Mouse (Mus musculus): ENCODE measurements at regions not wholly inside any gene's neighbourhood (a gene's known extent, or its start where the extent isn't known, plus 50 kb on each side); places are given as distances from the start of the nearest gene placed in this dataset.
"Not testable (repeated sequence)": the region's sequence is repeated elsewhere in the genome, so short reads cannot be mapped to it uniquely, and the experiment has no call there.

DNA sequence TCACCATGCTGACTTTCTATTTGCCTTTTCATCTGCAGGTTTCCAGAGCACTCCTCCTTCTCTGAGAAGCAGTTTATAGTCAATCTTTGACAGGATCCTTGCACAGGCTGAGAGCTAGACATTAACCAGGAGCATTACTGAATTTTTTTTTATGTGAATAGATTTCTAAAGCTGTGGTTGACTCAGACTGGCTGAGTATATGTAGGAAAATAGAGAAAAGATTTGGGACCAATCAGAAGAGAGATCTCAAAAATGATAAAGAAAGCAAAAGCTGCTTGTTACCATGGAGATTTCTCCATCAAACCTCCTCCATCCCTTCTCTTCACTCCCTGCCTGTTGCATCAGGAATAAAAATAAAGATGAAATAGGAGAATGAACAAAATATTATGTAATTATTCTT lies 731.2 kb upstream of the Ndn start:
- DNase-seq = no peak

DNA sequence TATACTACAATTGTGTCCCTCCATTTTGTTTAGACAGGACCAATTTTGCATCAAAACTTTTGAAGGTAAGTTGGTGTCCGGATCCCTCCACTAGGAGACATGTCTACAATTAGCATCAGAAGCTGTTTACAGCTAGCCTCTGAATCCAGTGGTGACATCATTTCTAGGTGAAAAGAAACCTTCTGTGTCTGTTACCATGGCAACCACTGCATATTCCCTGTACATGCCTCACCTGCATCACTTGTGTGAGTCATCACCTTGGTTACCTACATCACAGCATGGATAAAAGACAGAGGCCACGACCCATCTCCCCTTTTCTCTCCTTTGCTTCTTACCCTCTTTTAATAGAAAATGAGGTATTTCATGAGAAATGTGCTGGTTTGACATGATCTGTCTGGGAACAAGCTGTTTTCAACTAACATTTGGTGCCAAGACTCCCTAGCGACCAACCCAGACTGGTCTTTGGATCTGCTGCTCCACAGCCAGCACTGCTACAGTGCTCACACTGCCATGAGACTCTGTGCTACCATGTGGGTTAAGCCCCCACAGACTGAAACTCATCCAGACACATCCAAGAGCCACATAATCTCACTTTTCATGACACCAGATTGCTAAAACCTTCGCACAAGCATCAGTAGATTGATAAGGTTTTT lies 701.4 kb upstream of the Ndn start:
- DNase-seq = no peak

DNA sequence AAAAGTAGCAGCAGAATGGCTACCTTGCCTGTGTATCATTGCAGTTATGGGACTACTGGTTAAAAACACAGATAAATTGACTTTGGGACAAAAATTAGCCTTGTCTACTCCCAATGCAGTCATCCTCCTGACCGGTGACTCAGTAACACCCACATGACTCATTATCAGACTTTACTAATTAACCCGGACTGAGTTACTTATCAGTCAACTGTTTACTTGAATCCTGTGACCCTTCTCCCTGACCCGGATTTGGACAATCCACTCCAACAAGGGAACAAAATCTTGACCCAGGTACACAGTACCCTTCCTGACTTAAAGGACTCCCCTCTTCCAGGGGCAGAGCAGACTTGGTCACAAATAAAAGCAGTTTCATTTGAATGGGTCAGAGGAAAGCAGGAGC lies 688.3 kb upstream of the Ndn start:
- peak; percentile 57 to 69 for DNase-seq

DNA sequence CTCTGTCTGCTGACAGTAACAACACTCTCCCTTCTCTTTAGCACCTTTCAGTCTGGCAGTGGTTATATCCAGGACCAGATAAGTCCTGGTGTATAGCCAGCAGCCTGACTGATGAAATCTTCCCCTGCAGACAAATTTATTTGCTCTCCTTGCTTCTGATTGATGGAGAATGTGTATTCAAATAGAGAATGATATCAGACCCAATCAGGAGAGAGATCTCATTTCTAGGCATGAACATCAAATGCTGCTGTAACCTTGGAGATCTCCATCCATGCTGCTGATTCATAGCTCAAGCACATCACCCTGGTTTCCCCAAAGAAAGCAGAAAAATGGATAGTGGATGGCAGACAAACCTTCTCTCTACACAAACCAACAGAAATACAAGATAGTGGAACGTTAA lies 663.3 kb upstream of the Ndn start:
- no peak for DNase-seq

DNA sequence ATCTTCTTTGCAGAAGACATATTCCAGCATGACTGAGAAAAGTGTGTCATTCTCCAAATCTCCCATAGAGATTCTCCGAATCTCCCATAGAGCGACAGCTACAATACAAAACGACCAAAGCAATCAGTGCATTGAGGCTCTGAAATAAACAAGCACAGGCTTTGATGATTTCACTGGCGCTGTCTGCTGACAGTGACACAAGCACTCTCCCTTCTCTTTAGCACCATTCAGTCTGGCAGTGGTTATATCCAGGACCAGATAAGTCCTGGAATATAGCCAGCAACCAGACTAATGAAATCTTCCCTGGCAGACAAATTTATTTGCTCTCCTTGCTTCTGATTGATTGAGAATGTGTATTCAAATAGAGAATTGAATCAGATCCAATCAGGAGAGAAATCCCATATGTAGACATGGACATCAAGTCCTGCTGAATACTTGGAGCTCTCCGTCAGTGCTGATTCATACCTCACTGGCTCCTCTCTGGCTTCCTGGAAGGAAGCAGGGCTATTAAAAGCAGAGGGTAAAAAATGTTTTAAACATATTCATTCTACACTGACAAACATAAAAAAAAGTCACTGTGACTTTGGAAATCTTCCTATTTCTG lies 661.2 kb upstream of the Ndn start:
- no peak for DNase-seq

DNA sequence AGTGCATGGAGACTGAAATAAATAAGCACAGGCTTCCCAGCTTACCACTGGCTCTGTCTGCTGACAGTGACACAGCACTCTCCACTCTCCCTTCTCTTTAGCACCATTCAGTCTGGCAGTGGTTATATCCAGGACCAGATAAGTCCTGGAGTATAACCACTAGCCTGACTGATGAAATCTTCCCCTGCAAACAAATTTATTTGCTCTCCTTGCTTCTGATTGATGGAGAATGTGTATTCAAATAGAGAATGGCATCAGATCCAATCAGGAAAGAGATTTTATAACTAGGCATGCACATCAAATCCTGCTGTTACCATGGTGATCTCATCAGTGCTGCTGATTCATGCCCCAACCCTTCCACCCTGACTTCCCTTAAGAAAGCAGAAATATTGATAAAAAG lies 620.2 kb upstream of the Ndn start:
- no peak for DNase-seq

DNA sequence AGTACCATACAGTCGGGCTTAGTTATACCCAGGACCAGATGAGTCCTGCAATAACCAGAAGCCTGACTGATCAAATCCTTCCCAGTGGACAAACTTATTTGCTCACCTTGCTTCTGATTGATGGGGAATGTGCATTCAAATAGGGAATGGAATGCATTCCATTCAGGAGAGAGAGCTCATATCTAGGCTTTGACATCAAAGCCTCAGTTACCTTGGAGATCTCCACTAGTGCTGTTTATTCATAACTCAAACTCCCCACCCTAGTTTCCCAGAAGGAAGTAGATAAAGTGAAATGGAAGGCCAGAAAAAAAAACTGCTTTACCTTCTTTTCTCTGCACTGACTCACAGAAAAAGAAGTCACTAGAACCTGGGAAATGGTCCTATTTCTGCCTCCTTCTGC lies 608.9 kb upstream of the Ndn start:
- no peak for DNase-seq

DNA sequence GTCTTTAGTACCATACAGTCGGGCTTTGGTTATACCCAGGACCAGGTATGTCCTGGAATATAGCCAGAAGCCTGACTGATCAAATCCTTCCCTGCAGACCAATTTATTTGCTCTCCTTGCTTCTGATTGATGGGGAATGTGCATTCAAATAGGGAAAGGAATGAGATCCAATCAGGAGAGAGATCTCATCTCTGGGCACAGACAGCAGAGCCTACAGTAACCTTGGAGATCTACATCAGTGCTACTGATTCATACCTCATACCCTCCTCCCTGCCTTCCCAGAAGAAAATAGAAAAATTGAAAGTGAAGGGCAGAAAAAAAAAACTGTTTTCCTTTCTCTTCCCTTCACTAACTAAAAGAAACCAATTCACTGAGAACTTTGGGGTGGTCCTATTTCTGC lies 607.0 kb upstream of the Ndn start:
- DNase-seq = not testable (repeated sequence)

DNA sequence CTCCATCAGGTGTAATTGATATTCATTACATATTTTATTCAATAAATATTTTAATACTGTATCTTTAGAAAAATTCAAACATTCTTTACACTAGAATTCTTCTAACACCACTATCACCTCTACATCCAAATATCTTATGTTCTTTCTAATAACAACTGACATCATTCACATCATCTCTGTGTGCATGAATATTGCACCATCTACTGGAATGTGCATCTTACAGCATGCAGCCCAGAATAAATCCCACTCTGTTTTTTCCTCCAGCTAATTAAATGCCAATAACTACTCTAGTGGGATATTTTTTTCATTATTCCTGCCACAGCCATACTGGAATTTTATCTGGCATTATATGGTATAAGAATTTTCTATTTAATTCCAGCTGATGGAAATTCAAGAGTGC lies 576.5 kb upstream of the Ndn start:
- DNase-seq = no peak

DNA sequence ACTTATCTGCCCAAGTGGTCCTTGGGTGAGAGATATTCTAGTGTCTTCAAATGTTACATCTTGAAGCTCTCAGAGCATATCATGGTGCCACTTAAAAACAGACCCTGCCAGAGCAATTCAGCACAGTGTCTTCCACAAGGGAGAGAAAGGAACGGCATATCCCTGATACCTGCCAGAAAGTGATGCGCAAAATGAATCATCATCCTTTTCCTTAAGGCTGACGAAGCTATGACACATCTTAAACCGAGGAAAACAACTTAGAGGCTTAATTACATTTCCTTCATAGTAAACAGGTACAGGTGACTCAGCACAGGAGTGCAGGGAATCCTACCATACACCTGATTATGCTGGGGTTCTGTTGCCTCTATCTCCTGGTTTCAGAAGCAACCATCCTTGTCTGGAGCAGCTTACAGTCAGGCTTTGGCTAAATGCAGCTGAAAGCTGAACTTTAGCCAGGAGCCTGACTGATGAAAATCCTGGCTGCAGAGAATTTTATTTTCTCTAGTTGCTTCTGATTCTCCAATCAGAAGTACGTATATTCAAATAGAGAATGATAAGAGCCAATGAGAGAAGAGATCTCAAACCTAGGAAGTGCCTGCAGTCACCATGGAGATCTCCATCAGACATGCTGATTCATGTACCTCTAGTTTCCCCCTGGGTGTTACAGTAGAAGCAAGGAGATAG lies 556.1 kb upstream of the Ndn start:
- DNase-seq = no peak

DNA sequence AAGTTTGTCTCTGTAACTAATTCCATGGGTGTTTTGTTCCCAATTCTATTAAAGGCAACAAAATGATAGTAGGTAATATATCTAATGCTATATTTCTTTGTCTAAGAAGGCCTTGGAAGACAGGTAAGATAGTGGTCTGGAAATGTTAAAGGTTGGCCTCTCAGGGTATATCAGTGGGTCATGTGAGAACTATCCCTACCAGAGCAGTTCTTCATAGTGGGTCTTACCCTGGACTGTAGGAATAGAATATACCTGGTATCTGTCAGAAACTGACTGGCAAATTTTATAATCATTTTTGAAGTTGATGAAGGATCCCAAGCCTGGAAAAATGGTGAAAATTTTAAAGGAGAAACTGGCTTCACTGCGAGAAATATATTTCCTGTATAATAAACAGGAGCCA lies 509.5 kb upstream of the Ndn start:
- no peak for DNase-seq

DNA sequence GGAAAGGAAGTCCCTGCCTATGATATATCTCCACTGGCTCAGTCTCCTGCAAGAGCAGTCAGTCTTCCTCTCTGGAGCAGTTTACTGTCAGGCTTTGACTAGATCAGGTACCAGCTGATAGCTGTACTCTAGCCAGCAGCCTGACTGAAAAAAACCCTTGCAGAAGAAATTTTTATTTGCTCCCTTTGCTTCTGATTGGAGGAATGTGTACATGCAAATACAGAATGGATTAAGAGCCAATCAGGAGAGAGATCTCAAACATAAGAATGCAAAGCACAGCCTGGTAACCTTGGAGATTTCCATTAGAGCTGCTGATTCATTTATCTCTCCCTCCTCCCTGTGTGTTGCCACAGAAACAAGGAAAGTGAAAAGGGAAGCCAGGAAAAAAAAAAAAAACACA lies 509.1 kb upstream of the Ndn start:
- DNase-seq = no peak

DNA sequence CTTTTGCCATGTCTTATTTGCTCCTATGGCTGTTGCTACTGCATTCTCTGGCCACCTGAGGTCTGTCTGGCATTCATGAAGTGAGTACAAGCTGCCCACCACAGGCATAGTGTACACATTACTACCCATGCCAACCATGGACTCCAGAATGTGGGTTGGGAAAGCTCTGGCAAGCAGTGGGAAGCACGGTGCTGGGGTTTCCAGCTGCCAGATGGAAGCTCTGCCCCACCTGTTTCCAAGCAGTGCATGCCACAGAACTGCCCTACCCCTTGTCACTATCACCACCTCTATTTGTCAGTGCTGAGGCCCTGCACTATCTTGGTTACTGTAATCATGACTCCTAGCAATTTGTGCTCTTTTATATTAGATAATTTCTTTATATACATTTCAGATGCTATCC lies 494.4 kb upstream of the Ndn start:
- no peak for DNase-seq

DNA sequence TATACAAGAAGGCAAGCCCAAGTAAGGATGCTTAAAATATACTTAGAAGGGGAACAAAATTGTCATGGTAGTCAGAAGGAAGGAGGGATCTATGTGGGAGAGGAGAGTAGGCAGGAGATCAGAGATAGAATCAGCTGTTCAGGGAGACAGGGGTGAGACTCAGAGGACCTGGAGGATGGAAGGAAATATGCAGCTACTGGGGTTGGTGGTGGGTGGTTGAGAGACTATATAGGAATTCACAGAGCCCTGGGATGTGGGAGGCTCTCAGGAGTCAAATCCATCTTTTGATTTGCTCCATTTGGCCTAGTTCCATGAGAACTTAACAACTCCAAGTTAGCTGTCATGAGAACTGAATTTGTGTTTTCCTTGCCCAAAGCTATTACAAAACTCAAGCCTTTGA lies 481.9 kb upstream of the Ndn start:
- DNase-seq = no peak

DNA sequence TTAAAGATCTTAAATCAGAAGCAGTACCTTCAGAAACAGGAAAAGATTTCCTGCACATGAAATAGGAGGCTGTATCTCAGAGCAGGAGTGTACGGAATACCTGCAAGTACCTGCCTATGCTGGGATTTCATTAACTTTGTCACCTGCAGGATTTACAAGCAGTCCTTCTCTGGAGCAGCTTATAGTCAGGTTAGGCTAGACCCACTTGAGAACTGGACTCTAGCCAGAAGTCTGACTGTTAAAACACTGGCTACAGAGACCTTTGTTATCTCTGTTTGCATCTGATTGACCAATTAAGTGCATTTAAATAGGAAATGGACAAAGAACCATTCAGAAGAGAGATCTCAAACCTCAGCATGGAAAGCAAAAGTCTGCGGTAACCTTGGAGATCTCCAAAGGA lies 480.0 kb upstream of the Ndn start:
- no peak for DNase-seq

DNA sequence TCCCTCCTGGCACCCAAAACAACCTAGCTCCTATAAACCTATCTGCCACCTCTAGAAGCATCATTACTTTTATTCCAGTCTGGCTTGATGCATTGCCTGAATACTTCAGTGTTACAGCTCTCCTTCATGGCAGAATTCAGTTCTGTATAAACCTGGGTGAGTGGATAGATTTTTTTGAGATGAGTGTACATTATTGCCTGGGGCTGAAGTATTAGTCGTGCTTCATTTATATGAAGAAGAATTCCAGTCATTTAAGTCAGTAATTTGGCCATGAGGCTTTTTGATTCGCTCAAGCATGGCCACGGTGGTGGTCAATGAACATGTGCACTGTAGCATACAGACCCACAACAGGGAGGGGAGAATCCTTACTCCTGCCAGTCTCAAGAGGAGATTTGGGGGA lies 470.1 kb upstream of the Ndn start:
- no peak for DNase-seq

DNA sequence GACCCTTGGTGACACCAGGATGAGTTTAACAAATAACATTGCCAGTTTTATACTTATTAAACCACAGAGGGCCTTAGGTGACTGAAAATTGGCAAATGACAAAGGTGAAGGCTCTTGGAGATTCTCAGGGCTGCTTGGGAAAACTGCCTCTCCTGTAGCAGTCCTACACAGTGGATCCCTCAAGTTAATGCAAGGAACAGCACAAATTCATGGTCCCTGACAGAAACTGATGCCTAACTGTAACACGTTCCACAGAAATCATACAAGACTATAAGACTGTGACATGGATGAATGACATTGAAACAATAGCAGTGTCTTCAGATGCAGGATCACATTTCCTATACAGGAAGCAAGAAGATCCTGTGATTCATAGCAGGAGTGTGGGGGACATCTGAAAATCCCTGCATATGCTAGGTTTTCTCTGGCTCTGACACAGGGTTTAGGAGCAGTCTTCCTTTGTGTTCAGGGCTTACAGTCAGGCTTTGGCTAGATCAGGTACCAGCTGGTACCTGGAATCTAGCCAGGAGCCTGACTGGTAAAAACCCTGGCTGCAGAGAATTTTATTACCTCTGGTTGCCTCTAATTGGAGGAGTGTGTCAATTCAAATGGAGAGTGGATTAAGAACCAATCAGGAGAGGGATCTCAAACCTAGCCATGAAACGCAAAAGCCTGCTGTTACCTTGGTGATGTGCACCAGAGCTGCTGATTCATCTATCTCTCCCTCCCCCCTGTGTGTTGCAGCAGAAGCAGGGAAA lies 468.9 kb upstream of the Ndn start:
- peak in 1 of 2 experiments; percentile 1 for DNase-seq

DNA sequence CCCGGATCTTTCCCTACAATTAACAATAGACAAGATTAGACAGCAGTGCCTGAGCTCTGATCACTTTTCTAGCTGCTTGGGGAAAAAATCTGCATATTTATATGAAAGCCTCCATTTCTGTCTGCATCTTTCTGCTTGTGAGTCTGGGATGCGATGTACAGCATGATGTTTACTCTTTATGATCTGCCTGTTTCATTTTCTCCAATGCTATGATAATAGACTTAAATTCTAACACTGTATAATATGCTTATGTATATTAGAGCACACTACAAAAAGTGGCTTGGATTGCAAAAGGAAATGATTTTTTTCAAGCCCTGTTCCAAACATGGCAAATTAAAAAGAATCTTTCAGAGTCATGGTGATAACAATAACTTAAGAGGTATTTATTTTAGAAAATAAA lies 468.3 kb upstream of the Ndn start:
- no peak for DNase-seq

DNA sequence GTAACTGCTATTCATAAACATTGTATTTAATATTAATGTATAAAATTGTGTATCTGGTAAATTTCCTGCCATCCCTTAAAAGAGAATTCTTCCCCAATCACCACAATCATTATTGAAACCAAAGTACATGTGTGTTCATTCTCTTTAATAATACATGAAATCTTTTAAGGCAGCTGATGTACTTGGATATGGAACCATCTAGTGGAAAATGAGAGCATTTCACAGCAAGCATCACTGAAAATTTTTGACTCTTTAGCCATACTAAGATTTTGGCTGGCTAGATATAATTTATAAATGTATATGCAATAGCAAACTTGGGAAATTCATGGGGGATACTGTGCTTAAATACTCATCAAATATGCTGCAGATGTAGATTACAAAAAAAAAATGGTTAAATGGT lies 467.8 kb upstream of the Ndn start:
- DNase-seq = no peak
